Mouse (Mus musculus): ENCODE measurements around the gene Gemin6. TPM values are rescaled to one million over a fixed set of nuclear protein-coding genes. Genes with fewer than 3 reads are reported as not detected.
A peak's percentile ranks its signal among the peaks of the same experiment; 100 is the strongest.
"Not testable (repeated sequence)": the region's sequence is repeated elsewhere in the genome, so short reads cannot be mapped to it uniquely, and the experiment has no call there.

Gemin6 gene
- polyA plus RNA-seq, 1 experiment from 2014 or later: 19.4 TPM

DNA sequence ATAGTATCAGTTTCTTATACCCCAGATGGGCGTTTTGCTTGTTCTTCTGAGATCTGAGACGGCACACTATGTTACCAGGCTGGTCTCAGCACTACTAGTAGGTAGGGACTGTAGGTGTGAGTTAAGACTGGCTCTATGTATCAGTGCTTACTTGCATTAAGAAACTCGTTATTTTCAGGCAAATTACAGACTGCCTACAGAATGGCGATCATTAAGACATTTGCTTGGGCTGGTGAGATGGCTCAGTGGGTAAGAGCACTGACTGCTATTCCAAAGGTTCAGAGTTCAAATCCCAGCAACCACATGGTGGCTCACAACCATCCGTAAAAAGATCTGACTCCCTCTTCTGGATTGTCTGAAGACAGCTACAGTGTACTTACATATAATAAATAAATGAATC lies 901 bp downstream of the Gemin6 start:
- peak; percentile 15; the same call in 1 of the 2 replicates for ATAC-seq (ENCODE audit: low FRiP score)
- H3K36me3 ChIP-seq (replicated peaks; ENCODE audit: control insufficient read depth, insufficient read depth); H3K27me3 ChIP-seq (ENCODE audit: control insufficient read depth, insufficient read depth, low read length); H3K9me3 ChIP-seq (ENCODE audit: control insufficient read depth, low read length); DNase-seq (ENCODE audit: low spot score); H3K4me1 ChIP-seq (replicated peaks; ENCODE audit: control insufficient read depth, insufficient read depth, low read length): not testable (repeated sequence)
- 49% methylated on average over 4 of the region's 5 CpGs for WGBS
- Histone ChIP-seq H3K4me2 (replicated peaks) (peak overlapping the region; percentile 84), H3K9ac (peak overlapping the region; percentile 60), H3K27ac (0 out of 2 replicates have a peak overlapping the region, but pooled peaks have one; percentile 87), H3K4me3 (replicated peaks; ENCODE audit: low read length) (peak overlapping the region; percentile 55)

DNA sequence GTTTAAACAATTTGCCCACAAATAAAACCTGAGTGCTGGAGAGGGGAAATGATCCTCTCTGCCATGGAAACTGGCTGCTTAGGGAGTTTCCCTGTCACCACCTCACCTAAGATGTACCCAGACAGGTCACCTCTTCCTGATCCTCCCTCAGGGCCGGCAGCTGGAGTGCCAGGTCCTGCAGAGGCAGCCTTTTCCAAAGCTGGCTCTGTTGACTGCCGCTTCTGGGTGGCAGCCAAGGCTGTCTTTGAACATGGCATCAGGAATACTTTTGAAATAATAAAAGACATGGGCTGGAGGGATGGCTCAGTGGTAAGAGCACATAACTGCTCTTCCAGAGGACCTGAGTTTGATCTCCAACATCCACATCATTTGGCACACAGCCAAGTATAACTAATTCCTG lies 5.2 kb downstream of the Gemin6 start:
- Histone ChIP-seq H3K27me3 (ENCODE audit: control insufficient read depth, insufficient read depth, low read length) (no peaks in the 10 kb centered on the region), H3K4me3 (replicated peaks; ENCODE audit: low read length) (no peak overlapping the region), H3K36me3 (replicated peaks; ENCODE audit: control insufficient read depth, insufficient read depth) (no peaks in the 10 kb centered on the region), H3K27ac (no peak overlapping the region), H3K4me1 (replicated peaks; ENCODE audit: control insufficient read depth, insufficient read depth, low read length) (0 out of 2 replicates have a peak, but pooled peaks cover 5% of the 10 kb centered on the region), H3K4me2 (replicated peaks) (no peak overlapping the region), H3K9ac (no peak overlapping the region), H3K9me3 (ENCODE audit: control insufficient read depth, low read length) (no peaks in the 10 kb centered on the region)
- 76% methylated on average over 2 of the region's 2 CpGs for WGBS
- ATAC-seq (ENCODE audit: low FRiP score): 0 out of 2 replicates have a peak, but pooled peaks have one; percentile 25
- DNase-seq (ENCODE audit: low spot score): no peak

DNA sequence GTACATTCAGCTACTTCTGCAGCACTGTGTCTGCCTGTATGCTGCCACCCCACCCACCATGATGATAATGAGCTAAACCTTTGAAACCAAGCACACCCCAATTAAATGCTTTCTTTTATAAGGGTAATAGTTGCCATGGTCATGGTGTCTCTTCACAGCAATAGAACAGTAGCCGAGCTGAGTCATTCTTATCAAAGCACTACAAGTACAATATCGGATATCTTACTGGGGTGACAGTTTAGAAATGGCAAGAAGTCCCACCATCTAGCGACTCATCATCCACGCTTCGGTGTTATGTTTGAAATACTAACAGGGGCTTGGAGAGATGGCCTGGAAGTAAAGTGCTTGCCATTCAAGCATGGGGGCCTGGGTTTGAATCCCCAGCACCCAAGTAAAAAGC lies 9.6 kb downstream of the Gemin6 start:
- Histone ChIP-seq H3K4me1 (replicated peaks; ENCODE audit: control insufficient read depth, insufficient read depth, low read length) (no peaks in the 10 kb centered on the region), H3K9me3 (ENCODE audit: control insufficient read depth, low read length) (no peaks in the 10 kb centered on the region), H3K27me3 (ENCODE audit: control insufficient read depth, insufficient read depth, low read length) (no peaks in the 10 kb centered on the region), H3K27ac (no peak overlapping the region), H3K4me2 (replicated peaks) (no peak overlapping the region), H3K9ac (no peak overlapping the region), H3K4me3 (replicated peaks; ENCODE audit: low read length) (no peak overlapping the region), H3K36me3 (replicated peaks; ENCODE audit: control insufficient read depth, insufficient read depth) (peaks cover 25% of the 10 kb centered on the region)
- no peak for ATAC-seq (ENCODE audit: low FRiP score)
- WGBS: 97% methylated on average over 5 of the region's 5 CpGs
- no peak for DNase-seq (ENCODE audit: low spot score)

DNA sequence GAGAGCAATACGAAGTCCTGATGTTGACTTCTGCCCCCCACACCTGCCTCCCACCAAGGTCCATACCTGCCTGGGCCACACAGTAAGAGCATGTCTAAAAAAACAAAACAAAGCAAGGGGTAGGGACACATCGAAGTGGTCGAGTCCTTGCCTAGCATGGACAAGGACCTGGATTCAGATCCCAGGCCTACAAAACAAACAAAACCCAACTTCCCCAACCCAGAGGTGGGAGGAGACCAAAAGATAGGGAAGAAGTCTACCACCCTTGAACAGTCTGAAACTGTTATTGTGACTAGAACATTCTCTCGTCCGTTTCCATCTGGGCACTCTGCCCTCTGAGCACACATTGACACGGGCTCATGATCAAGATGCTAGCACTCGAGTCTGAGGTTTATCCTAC lies 10.1 kb downstream of the Gemin6 start:
- WGBS: 86% methylated on average over 7 of the region's 7 CpGs
- no peak for DNase-seq (ENCODE audit: low spot score)

DNA sequence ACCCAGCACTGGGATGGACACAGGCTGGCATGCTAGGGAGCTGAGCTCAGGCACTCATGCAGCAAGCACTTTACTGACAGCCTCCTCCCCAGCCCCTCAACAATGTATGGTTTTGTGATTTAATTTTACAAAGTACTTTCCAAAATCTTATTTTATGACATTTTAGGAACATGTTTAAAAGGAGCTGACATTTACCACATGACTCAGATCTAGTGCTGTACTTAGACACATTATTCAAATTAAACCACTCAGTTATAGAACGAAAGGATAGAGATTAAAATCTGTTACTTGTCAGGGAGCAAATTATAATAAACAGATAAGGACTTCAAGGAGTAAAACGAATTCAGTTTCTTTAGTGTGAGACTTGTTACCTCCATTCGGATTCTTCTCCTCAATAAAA lies 11.2 kb downstream of the Gemin6 start:
- WGBS: 88% methylated on average over 3 of the region's 3 CpGs
- Histone ChIP-seq H3K9me3 (ENCODE audit: control insufficient read depth, low read length) (no peaks in the 10 kb centered on the region), H3K4me3 (replicated peaks; ENCODE audit: low read length) (no peak overlapping the region), H3K9ac (no peak overlapping the region), H3K4me2 (replicated peaks) (no peak overlapping the region), H3K27ac (no peak overlapping the region), H3K4me1 (replicated peaks; ENCODE audit: control insufficient read depth, insufficient read depth, low read length) (no peaks in the 10 kb centered on the region), H3K27me3 (ENCODE audit: control insufficient read depth, insufficient read depth, low read length) (no peaks in the 10 kb centered on the region), H3K36me3 (replicated peaks; ENCODE audit: control insufficient read depth, insufficient read depth) (peaks cover 41% of the 10 kb centered on the region)
- ATAC-seq (ENCODE audit: low FRiP score) (no peak), DNase-seq (ENCODE audit: low spot score) (no peak)

More for the DNA sequence above, 10.1 kb downstream of the Gemin6 start:
- Histone ChIP-seq H3K9ac (no peak overlapping the region), H3K36me3 (replicated peaks; ENCODE audit: control insufficient read depth, insufficient read depth) (peaks cover 30% of the 10 kb centered on the region), H3K4me2 (replicated peaks) (no peak overlapping the region), H3K4me1 (replicated peaks; ENCODE audit: control insufficient read depth, insufficient read depth, low read length) (no peaks in the 10 kb centered on the region), H3K9me3 (ENCODE audit: control insufficient read depth, low read length) (no peaks in the 10 kb centered on the region), H3K27me3 (ENCODE audit: control insufficient read depth, insufficient read depth, low read length) (no peaks in the 10 kb centered on the region), H3K4me3 (replicated peaks; ENCODE audit: low read length) (no peak overlapping the region), H3K27ac (no peak overlapping the region)
- no peak for ATAC-seq (ENCODE audit: low FRiP score)

DNA sequence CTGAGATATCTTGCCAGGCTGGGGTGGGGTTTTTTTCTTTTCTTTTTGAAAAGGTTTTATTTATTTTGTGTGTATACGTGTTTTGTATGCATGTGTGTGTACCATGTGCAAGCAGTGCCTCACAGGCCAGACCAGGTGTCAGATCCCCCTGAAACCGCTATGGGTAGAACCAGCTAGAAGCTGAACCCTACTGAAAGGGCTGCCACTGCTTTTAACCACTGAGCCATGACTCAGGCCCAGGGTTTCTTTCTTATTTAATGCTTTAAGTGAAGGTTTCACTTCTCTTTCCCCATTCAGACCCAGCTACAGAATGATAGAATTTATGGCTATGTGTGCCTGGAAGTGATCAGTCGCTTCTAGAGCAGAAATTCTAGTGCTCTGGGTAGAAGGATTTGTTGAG lies 12.6 kb downstream of the Gemin6 start:
- Histone ChIP-seq H3K4me3 (replicated peaks; ENCODE audit: low read length) (no peak overlapping the region), H3K36me3 (replicated peaks; ENCODE audit: control insufficient read depth, insufficient read depth) (peaks cover 54% of the 10 kb centered on the region)

DNA sequence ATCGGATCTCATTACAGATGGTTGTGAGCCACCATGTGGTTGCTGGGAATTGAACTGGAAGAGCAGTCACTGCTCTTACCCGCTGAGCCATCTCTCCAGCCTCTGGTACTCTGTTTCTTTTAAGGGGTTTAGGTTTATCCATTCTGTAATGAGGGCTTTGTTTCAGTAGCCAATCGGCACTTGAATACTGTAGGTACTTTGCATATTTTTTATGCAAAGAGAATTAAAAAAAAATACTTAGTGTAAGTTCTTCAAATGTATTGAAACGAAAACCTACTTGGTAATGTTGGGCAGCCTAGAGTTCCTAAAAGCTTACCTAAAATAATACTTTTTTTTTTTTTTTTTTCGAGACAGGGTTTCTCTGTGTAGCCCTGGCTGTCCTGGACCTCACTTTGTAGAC lies 13.2 kb downstream of the Gemin6 start:
- Histone ChIP-seq H3K27ac (no peak overlapping the region), H3K36me3 (replicated peaks; ENCODE audit: control insufficient read depth, insufficient read depth) (peaks cover 61% of the 10 kb centered on the region), H3K9ac (no peak overlapping the region), H3K4me1 (replicated peaks; ENCODE audit: control insufficient read depth, insufficient read depth, low read length) (no peaks in the 10 kb centered on the region), H3K4me2 (replicated peaks) (no peak overlapping the region), H3K27me3 (ENCODE audit: control insufficient read depth, insufficient read depth, low read length) (no peaks in the 10 kb centered on the region), H3K9me3 (ENCODE audit: control insufficient read depth, low read length) (no peaks in the 10 kb centered on the region), H3K4me3 (replicated peaks; ENCODE audit: low read length) (no peak overlapping the region)
- WGBS: 94% methylated on average over 4 of the region's 5 CpGs
- no peak for ATAC-seq (ENCODE audit: low FRiP score)
- DNase-seq (ENCODE audit: low spot score): no peak

More for the DNA sequence above, 12.6 kb downstream of the Gemin6 start:
- Histone ChIP-seq H3K27ac (no peak overlapping the region), H3K27me3 (ENCODE audit: control insufficient read depth, insufficient read depth, low read length) (no peaks in the 10 kb centered on the region), H3K9me3 (ENCODE audit: control insufficient read depth, low read length) (no peaks in the 10 kb centered on the region), H3K9ac (no peak overlapping the region), H3K4me2 (replicated peaks) (no peak overlapping the region), H3K4me1 (replicated peaks; ENCODE audit: control insufficient read depth, insufficient read depth, low read length) (no peaks in the 10 kb centered on the region)
- DNase-seq (ENCODE audit: low spot score) (no peak), ATAC-seq (ENCODE audit: low FRiP score) (no peak)
- 94% methylated on average over 3 of the region's 3 CpGs for WGBS

DNA sequence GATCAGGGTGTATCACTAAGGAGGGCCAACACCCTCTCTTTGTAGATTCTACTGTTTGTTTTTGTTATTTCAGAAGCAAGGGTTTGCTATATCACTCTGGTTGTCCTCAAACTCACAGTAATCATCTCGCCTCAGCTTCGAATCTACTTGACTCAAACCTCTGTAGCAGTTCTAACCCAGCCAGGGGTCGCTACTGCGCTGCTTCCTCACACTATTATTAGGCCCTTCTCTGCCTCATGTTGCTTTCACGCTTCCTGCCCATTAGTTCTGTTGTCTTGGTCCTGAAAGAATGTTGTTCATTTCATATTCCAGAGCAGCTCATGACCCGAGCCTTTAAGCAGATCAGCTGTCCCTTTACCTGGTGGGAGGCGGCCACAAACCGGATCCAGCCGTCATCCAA lies 17.4 kb downstream of the Gemin6 start:
- ATAC-seq (ENCODE audit: low FRiP score): no peak
- H3K4me3 ChIP-seq (replicated peaks; ENCODE audit: low read length): no peak overlapping the region

DNA sequence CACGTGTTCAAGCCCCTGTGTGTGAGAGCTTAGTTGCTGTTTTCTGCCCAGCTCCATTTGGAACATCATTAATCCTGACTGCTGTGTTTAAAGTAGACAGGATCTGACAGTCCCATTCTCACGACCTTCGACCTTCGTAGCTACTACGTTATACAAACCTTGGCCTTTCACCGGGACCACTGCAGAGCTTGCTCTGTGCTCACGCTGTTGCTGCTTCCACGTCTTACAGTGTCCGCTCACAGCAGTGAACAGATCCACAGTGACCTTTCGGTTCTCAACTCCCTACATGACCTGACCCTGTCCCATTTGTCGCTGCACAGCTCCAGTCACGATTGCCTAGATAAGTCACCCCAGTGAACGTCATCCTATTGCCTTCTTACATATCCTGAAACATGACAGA lies 18.9 kb downstream of the Gemin6 start:
- Histone ChIP-seq H3K9ac (no peak overlapping the region), H3K36me3 (replicated peaks; ENCODE audit: control insufficient read depth, insufficient read depth) (peaks cover 99% of the 10 kb centered on the region), H3K27me3 (ENCODE audit: control insufficient read depth, insufficient read depth, low read length) (no peaks in the 10 kb centered on the region), H3K4me3 (replicated peaks; ENCODE audit: low read length) (no peak overlapping the region), H3K9me3 (ENCODE audit: control insufficient read depth, low read length) (no peaks in the 10 kb centered on the region), H3K4me1 (replicated peaks; ENCODE audit: control insufficient read depth, insufficient read depth, low read length) (no peaks in the 10 kb centered on the region), H3K4me2 (replicated peaks) (no peak overlapping the region), H3K27ac (no peak overlapping the region)
- no peak for DNase-seq (ENCODE audit: low spot score)
- 58% methylated on average over 13 of the region's 13 CpGs for WGBS
- ATAC-seq (ENCODE audit: low FRiP score): no peak

More for the DNA sequence above, 17.4 kb downstream of the Gemin6 start:
- WGBS: 86% methylated on average over 9 of the region's 9 CpGs
- DNase-seq (ENCODE audit: low spot score): no peak
- no peak overlapping the region for H3K9ac ChIP-seq
- H3K27ac ChIP-seq: no peak overlapping the region
- peaks cover 99% of the 10 kb centered on the region for H3K36me3 ChIP-seq (replicated peaks; ENCODE audit: control insufficient read depth, insufficient read depth)
- H3K4me2 ChIP-seq (replicated peaks): no peak overlapping the region
- H3K27me3 ChIP-seq (ENCODE audit: control insufficient read depth, insufficient read depth, low read length): no peaks in the 10 kb centered on the region
- H3K9me3 ChIP-seq (ENCODE audit: control insufficient read depth, low read length): no peaks in the 10 kb centered on the region
- no peaks in the 10 kb centered on the region for H3K4me1 ChIP-seq (replicated peaks; ENCODE audit: control insufficient read depth, insufficient read depth, low read length)
